ENCODE assay signal across 8 mouse cellular contexts in the genomic region with DNA sequence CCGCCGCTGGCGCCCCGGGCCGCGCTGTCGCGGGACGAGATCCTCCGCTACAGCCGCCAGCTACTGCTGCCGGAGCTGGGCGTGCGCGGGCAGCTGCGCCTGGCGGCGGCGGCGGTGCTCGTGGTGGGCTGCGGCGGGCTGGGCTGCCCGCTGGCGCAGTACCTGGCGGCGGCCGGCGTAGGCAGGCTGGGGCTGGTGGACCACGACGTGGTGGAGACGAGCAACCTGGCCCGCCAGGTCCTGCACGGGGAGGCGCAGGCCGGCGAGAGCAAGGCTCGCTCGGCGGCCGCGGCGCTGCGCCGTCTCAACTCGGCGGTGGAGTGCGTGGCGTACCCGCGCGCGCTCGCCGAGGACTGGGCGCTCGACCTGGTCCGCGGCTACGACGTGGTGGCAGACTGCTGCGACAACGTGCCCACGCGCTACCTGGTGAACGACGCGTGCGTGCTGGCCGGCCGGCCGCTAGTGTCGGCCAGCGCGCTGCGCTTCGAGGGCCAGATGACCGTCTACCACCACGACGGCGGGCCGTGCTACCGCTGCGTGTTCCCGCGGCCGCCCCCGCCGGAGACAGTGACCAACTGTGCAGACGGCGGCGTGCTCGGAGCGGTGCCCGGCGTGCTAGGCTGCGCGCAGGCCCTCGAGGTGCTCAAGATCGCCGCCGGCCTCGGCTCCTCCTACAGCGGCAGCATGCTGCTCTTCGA. TPM values are rescaled to one million over a fixed set of nuclear protein-coding genes. Genes with fewer than 3 reads are reported as not detected.
A peak's percentile ranks its signal among the peaks of the same experiment; 100 is the strongest.
DNase-seq lines count a peak whose midpoint lies in the region; ATAC-seq lines count a peak whose summit lies in the region.

No protein-coding gene starts in this region.

- under 1% methylated on average over 21 of the region's 105 CpGs for WGBS in embryonic facial prominence, embryonic 14.5 days
- 2% methylated on average over 90 of the region's 105 CpGs for WGBS in lung, embryonic 15.5 days

- H3K27ac ChIP-seq in embryonic facial prominence, embryonic 14.5 days (replicated peaks; ENCODE audit: low read depth, low read length): peak overlapping the region; percentile 93
- peak overlapping the region; percentile 88 for H3K27ac ChIP-seq in lung, embryonic 15.5 days

- H3K4me3 ChIP-seq in embryonic facial prominence, embryonic 14.5 days (ENCODE audit: low read depth, low read length): peak overlapping the region; percentile 100
- peak overlapping the region; percentile 66 for H3K4me3 ChIP-seq in lung, embryonic 15.5 days

- no peaks in the 10 kb centered on the region for H3K9me3 ChIP-seq in embryonic facial prominence, embryonic 14.5 days (ENCODE audit: control insufficient read depth, low read length)
- no peaks in the 10 kb centered on the region for H3K9me3 ChIP-seq in lung, embryonic 15.5 days

- peak; percentile 62 for ATAC-seq in embryonic facial prominence, embryonic 14.5 days (ENCODE audit: low read depth)
- ATAC-seq in inflammation-experienced regulatory T-cells, adult 6 months: peak; percentile 44
- peak; percentile 36; the same call in 1 of the 2 replicates for ATAC-seq in lung, embryonic 15.5 days (ENCODE audit: borderline replicate concordance, extremely low read depth, low FRiP score, low TSS enrichment)

- DNase-seq in layer of hippocampus, adult 9-11 months: peak; percentile 22
- no peak for DNase-seq in layer of hippocampus, adult 9-10 months (ENCODE audit: low spot score)
- DNase-seq in adrenal gland, postnatal 25 days: peak; percentile 20
- no peak for DNase-seq in embryonic facial prominence, embryonic 14.5 days (ENCODE audit: low spot score)
- peak; percentile 31 to 42 for DNase-seq in right cerebral cortex, adult 2 months (ENCODE audit: low spot score in 2 of 2)
- DNase-seq in urinary bladder, adult 18-20 months (ENCODE audit: low spot score in 2 of 2): no peak

- peak overlapping the region; percentile 99 for H3K4me2 ChIP-seq in embryonic facial prominence, embryonic 14.5 days (ENCODE audit: low read depth, low read length)
- peak overlapping the region; percentile 96 for H3K4me2 ChIP-seq in lung, embryonic 15.5 days

- H3K4me1 ChIP-seq in embryonic facial prominence, embryonic 14.5 days (ENCODE audit: control insufficient read depth, insufficient read depth, low read length): peaks cover 18% of the 10 kb centered on the region
- H3K4me1 ChIP-seq in lung, embryonic 15.5 days: peaks cover 27% of the 10 kb centered on the region

- H3K9ac ChIP-seq in embryonic facial prominence, embryonic 14.5 days (ENCODE audit: low read depth, low read length): peak overlapping the region; percentile 95
- peak overlapping the region; percentile 80 for H3K9ac ChIP-seq in lung, embryonic 15.5 days

- H3K36me3 ChIP-seq in embryonic facial prominence, embryonic 14.5 days (ENCODE audit: control insufficient read depth, insufficient read depth, low read length): peaks cover 33% of the 10 kb centered on the region
- H3K36me3 ChIP-seq in lung, embryonic 15.5 days: peaks cover 20% of the 10 kb centered on the region

- H3K27me3 ChIP-seq in embryonic facial prominence, embryonic 14.5 days (replicated peaks; ENCODE audit: control insufficient read depth, insufficient read depth, low read length): no peaks in the 10 kb centered on the region
- no peaks in the 10 kb centered on the region for H3K27me3 ChIP-seq in lung, embryonic 15.5 days

RNA-seq across cellular contexts. Expression of a gene that starts 0.5 kb away (rescaled TPM):
- 13.8 and 16.0 TPM in 2 replicates for total RNA-seq in adrenal gland, postnatal 25 days (2021)
- 8.8 and 8.9 TPM in 2 replicates for polyA plus RNA-seq in embryonic facial prominence, embryonic 14.5 days (2014; fragmentation: Nextera tagmentation; extraction: Ambion mirVana)
- polyA plus RNA-seq in inflammation-experienced regulatory T-cells, adult 6 months (2017; shearing (Covaris generic)): 1 to 10 TPM in 1 of 3 experiments, under 1 TPM in 2; 0.47 to 2.0 (median 0.48) TPM
- 6.8 and 7.8 TPM in 2 replicates for polyA plus RNA-seq in lung, embryonic 15.5 days (2015; fragmentation: Nextera tagmentation; extraction: Ambion mirVana)

RNA-seq across cellular contexts. Expression of a gene that starts 0.5 kb away (rescaled TPM):
- total RNA-seq in adrenal gland, postnatal 25 days (2021): 95.1 and 156 TPM in 2 replicates
- 84.6 and 86.6 TPM in 2 replicates for polyA plus RNA-seq in embryonic facial prominence, embryonic 14.5 days (2014; fragmentation: Nextera tagmentation; extraction: Ambion mirVana)
- polyA plus RNA-seq in inflammation-experienced regulatory T-cells, adult 6 months (2017; shearing (Covaris generic)): 100 to 1,000 TPM in 2 of 3 experiments, 10 to 100 TPM in 1; 81.9 to 112 (median 110) TPM
- 91.7 and 91.9 TPM in 2 replicates for polyA plus RNA-seq in lung, embryonic 15.5 days (2015; fragmentation: Nextera tagmentation; extraction: Ambion mirVana)

RNA-seq across cellular contexts. Expression of a gene that starts 0.8 kb away (rescaled TPM):
- total RNA-seq in adrenal gland, postnatal 25 days (2021): 27.1 and 34.8 TPM in 2 replicates
- 21.5 and 22.0 TPM in 2 replicates for polyA plus RNA-seq in embryonic facial prominence, embryonic 14.5 days (2014; fragmentation: Nextera tagmentation; extraction: Ambion mirVana)
- polyA plus RNA-seq in inflammation-experienced regulatory T-cells, adult 6 months (2017; shearing (Covaris generic)): 10 to 100 TPM; 20.2 to 22.3 (median 20.2) TPM
- 16.7 and 19.5 TPM in 2 replicates for polyA plus RNA-seq in lung, embryonic 15.5 days (2015; fragmentation: Nextera tagmentation; extraction: Ambion mirVana)

RNA-seq across cellular contexts. Expression of a gene that starts 24.0 kb away (rescaled TPM):
- 61.3 and 81.5 TPM in 2 replicates for total RNA-seq in adrenal gland, postnatal 25 days (2021)
- 2.5 and 3.3 TPM in 2 replicates for polyA plus RNA-seq in embryonic facial prominence, embryonic 14.5 days (2014; fragmentation: Nextera tagmentation; extraction: Ambion mirVana)
- polyA plus RNA-seq in inflammation-experienced regulatory T-cells, adult 6 months (2017; shearing (Covaris generic)): 1 to 10 TPM; 1.7 to 2.1 (median 1.8) TPM
- 9.3 and 10.0 TPM in 2 replicates for polyA plus RNA-seq in lung, embryonic 15.5 days (2015; fragmentation: Nextera tagmentation; extraction: Ambion mirVana)

RNA-seq across cellular contexts. Expression of a gene that starts 50.6 kb away (rescaled TPM):
- total RNA-seq in adrenal gland, postnatal 25 days (2021): 0.06 TPM in 1 of 2 replicates, not detected in the other
- polyA plus RNA-seq in embryonic facial prominence, embryonic 14.5 days (2014; fragmentation: Nextera tagmentation; extraction: Ambion mirVana): 1.1 and 1.4 TPM in 2 replicates
- polyA plus RNA-seq in inflammation-experienced regulatory T-cells, adult 6 months (2017; shearing (Covaris generic)): not detected
- 0.26 and 0.35 TPM in 2 replicates for polyA plus RNA-seq in lung, embryonic 15.5 days (2015; fragmentation: Nextera tagmentation; extraction: Ambion mirVana)

Comparison
In these comparisons a context has a peak if more than half of its experiments do, and no peak if none do; other contexts are left out.
1. DNase-seq: peak in layer of hippocampus, adult 9-11 months (single experiment), adrenal gland, postnatal 25 days (single experiment) and right cerebral cortex, adult 2 months (2 of 2); none in layer of hippocampus, adult 9-10 months (single experiment), embryonic facial prominence, embryonic 14.5 days (single experiment) and urinary bladder, adult 18-20 months (0 of 2).
2. Peak in every context shown above with its lines, with median percentiles within 50 percentile points of each other: ATAC-seq.